Mouse (Mus musculus) testis, adult 2 months (tissue): ENCODE results near the gene Krt16.

Experiments used
- CTCF ChIP-seq: fragments of 200-500 bp; IDR thresholded peaks from 2 replicates; pipeline ENCODE4 v1.5.1; 2012; ENCODE audit warnings: low read depth, mild to moderate bottlenecking, inconsistent platforms, low read length, moderate library complexity; ENCODE audit not compliant: control insufficient read depth, insufficient read depth, insufficient replicate concordance
- POLR2A ChIP-seq: fragments of 200-500 bp; IDR thresholded peaks from 2 replicates; pipeline ENCODE4 v1.6.1; 2012; ENCODE audit warnings: low read depth, mild to moderate bottlenecking, inconsistent platforms, low read length, moderate library complexity; ENCODE audit not compliant: control insufficient read depth

GRCm38 (mm10) chr11:100200104-100200820 lies 48.4 kb downstream of the Krt16 start:
- TF ChIP-seq CTCF, result peak; percentile 39; the same call in 1 of the 2 replicates
- TF ChIP-seq POLR2A, result no peak
